ENCODE assay signal across 9 mouse cellular contexts in genomic region chrX:152327689-152328052, GRCm38 (mm10). TPM values are rescaled to one million over a fixed set of nuclear protein-coding genes. Genes with fewer than 3 reads are reported as not detected.
DNase-seq lines count a peak whose midpoint lies in the region; ATAC-seq and TF ChIP-seq lines count a peak whose summit lies in the region.
"Had no signal": no experiment of that assay in that cellular context is flagged by ENCODE, and none has a peak within 500 bp of the region (broad histone marks: within the 10 kb centered on the region; RNA-seq: fewer than 3 reads in every experiment).

No protein-coding gene starts in this region.

- peak overlapping the region; percentile 53; the same call in 1 of the 2 replicates for H3K27ac ChIP-seq in heart, embryonic 10.5 days
- H3K27ac ChIP-seq in forebrain, embryonic 15.5 days (replicated peaks) = no peak overlapping the region; the same call in 1 of the 2 replicates
- no peak overlapping the region for H3K27ac ChIP-seq in liver, embryonic 15.5 days (replicated peaks)

- peak; percentile 5; the same call in 1 of the 2 replicates for ATAC-seq in forebrain, embryonic 15.5 days (replicated peaks)
- ATAC-seq in liver, embryonic 15.5 days (ENCODE audit: insufficient read depth) = peak; percentile 31

- peaks cover 46% of the 10 kb centered on the region; the same call in 1 of the 2 replicates for H3K27me3 ChIP-seq in heart, embryonic 10.5 days (ENCODE audit: insufficient read depth, poor library complexity, severe bottlenecking)
- no peaks in the 10 kb centered on the region for H3K27me3 ChIP-seq in E14TG2a.4 (ENCODE audit: insufficient read depth, low read length)
- peaks cover 7% of the 10 kb centered on the region; the same call in 1 of the 2 replicates for H3K27me3 ChIP-seq in forebrain, embryonic 15.5 days
- H3K27me3 ChIP-seq in liver, embryonic 15.5 days = peaks cover 9% of the 10 kb centered on the region; the same call in 1 of the 2 replicates

- 22% methylated on average over 8 of the region's 8 CpGs for WGBS in heart, embryonic 10.5 days
- WGBS in forebrain, embryonic 15.5 days = 24% methylated on average over 8 of the region's 8 CpGs
- WGBS in liver, embryonic 15.5 days (ENCODE audit: insufficient replicate concordance) = 23% methylated on average over 8 of the region's 8 CpGs

- intact Hi-C loops in heart, postnatal 25 days (cut with DNase I) = no loop called here

- DNase-seq in heart, embryonic 10.5 days (ENCODE audit: low spot score) = no peak
- no peak for DNase-seq in heart, postnatal 25 days (ENCODE audit: low spot score)
- no peak for DNase-seq in frontal cortex, postnatal 36 days (ENCODE audit: low spot score in 2 of 2)
- no peak for DNase-seq in spleen, adult 18-20 months
- no peak for DNase-seq in kidney, postnatal 36 days

- no peaks in the 10 kb centered on the region for H3K36me3 ChIP-seq in heart, embryonic 10.5 days
- peaks cover 5% of the 10 kb centered on the region; the same call in 1 of the 2 replicates for H3K36me3 ChIP-seq in E14TG2a.4 (ENCODE audit: insufficient read depth, low read length)
- no peaks in the 10 kb centered on the region for H3K36me3 ChIP-seq in forebrain, embryonic 15.5 days
- no peaks in the 10 kb centered on the region for H3K36me3 ChIP-seq in liver, embryonic 15.5 days (replicated peaks)

- no peak for TF ChIP-seq CTCF in E14TG2a.4 (conservative IDR thresholded peaks at IDR 0.05; ENCODE audit: low read length)

- no peaks in the 10 kb centered on the region for H3K4me1 ChIP-seq in heart, embryonic 10.5 days
- H3K4me1 ChIP-seq in E14TG2a.4 (replicated peaks; ENCODE audit: low read depth, low read length) = peaks cover 10% of the 10 kb centered on the region; the same call in 1 of the 2 replicates
- peaks cover 10% of the 10 kb centered on the region for H3K4me1 ChIP-seq in forebrain, embryonic 15.5 days
- H3K4me1 ChIP-seq in liver, embryonic 15.5 days (replicated peaks) = 0 out of 2 replicates have a peak, but pooled peaks cover 3% of the 10 kb centered on the region

- peak overlapping the region; percentile 61 for H3K4me3 ChIP-seq in heart, embryonic 10.5 days
- H3K4me3 ChIP-seq in E14TG2a.4 (replicated peaks; ENCODE audit: low read length) = peak overlapping the region; percentile 85; the same call in 1 of the 2 replicates
- H3K4me3 ChIP-seq in forebrain, embryonic 15.5 days = peak overlapping the region; percentile 61
- H3K4me3 ChIP-seq in liver, embryonic 15.5 days (replicated peaks) = peak overlapping the region; percentile 67

- 0 out of 2 replicates have a peak overlapping the region, but pooled peaks have one; percentile 13 for H3K9ac ChIP-seq in forebrain, embryonic 15.5 days (replicated peaks)
- H3K9ac ChIP-seq in liver, embryonic 15.5 days = 0 out of 2 replicates have a peak overlapping the region, but pooled peaks have one; percentile 30

- peak overlapping the region; percentile 53 for H3K4me2 ChIP-seq in forebrain, embryonic 15.5 days (replicated peaks)
- H3K4me2 ChIP-seq in liver, embryonic 15.5 days = peak overlapping the region; percentile 75

- H3K9me3 ChIP-seq in heart, embryonic 10.5 days = no peaks in the 10 kb centered on the region
- no peaks in the 10 kb centered on the region for H3K9me3 ChIP-seq in E14TG2a.4 (ENCODE audit: low read length)
- H3K9me3 ChIP-seq in forebrain, embryonic 15.5 days = no peaks in the 10 kb centered on the region
- no peaks in the 10 kb centered on the region for H3K9me3 ChIP-seq in liver, embryonic 15.5 days (replicated peaks)

RNA-seq across cellular contexts. Expression of gene Kantr, which starts 0.4 kb away (rescaled TPM):
- 9.2 and 15.3 TPM in 2 replicates for polyA plus RNA-seq in heart, embryonic 10.5 days (2016; fragmentation: Nextera tagmentation; extraction: Ambion mirVana)
- total RNA-seq in heart, postnatal 25 days (2021) = 1 to 10 TPM; 3.0 to 3.7 TPM
- polyA plus RNA-seq in forebrain, embryonic 15.5 days (2015; fragmentation: Nextera tagmentation; extraction: Ambion mirVana) = 25.7 and 27.9 TPM in 2 replicates
- 2.8 and 3.2 TPM in 2 replicates for polyA plus RNA-seq in liver, embryonic 15.5 days (2015; fragmentation: Nextera tagmentation; extraction: Ambion mirVana)

RNA-seq across cellular contexts. Expression of gene Tspyl2, which starts 14.6 kb away (rescaled TPM):
- 19.4 and 29.2 TPM in 2 replicates for polyA plus RNA-seq in heart, embryonic 10.5 days (2016; fragmentation: Nextera tagmentation; extraction: Ambion mirVana)
- 10 to 100 TPM in 1 of 2 experiments, 1 to 10 TPM in 1; 7.2 to 10.5 TPM for total RNA-seq in heart, postnatal 25 days (2021)
- polyA plus RNA-seq in forebrain, embryonic 15.5 days (2015; fragmentation: Nextera tagmentation; extraction: Ambion mirVana) = 48.8 and 49.4 TPM in 2 replicates
- polyA plus RNA-seq in liver, embryonic 15.5 days (2015; fragmentation: Nextera tagmentation; extraction: Ambion mirVana) = 4.5 and 5.5 TPM in 2 replicates

RNA-seq across cellular contexts. Expression of gene Gpr173, which starts 40.8 kb away (rescaled TPM):
- polyA plus RNA-seq in heart, embryonic 10.5 days (2016; fragmentation: Nextera tagmentation; extraction: Ambion mirVana) = 2.2 and 3.0 TPM in 2 replicates
- total RNA-seq in heart, postnatal 25 days (2021) = 1 to 10 TPM in 1 of 2 experiments, under 1 TPM in 1; 0.68 to 1.3 TPM
- polyA plus RNA-seq in forebrain, embryonic 15.5 days (2015; fragmentation: Nextera tagmentation; extraction: Ambion mirVana) = 9.2 and 10.4 TPM in 2 replicates
- 0.03 and 0.12 TPM in 2 replicates for polyA plus RNA-seq in liver, embryonic 15.5 days (2015; fragmentation: Nextera tagmentation; extraction: Ambion mirVana)
- total RNA-seq: megakaryocyte-erythroid progenitor cell, adult 5-6 weeks had no signal
